Mouse (Mus musculus): ENCODE measurements at regions not wholly inside any gene's neighbourhood (a gene's known extent, or its start where the extent isn't known, plus 50 kb on each side); places are given as distances from the start of the nearest gene placed in this dataset.

GRCm38 (mm10) chr4:127435076-127435475 lies 77.1 kb upstream of the Gjb5 start:
- H3K4me3 ChIP-seq: no peak overlapping the region
- ATAC-seq (ENCODE audit: low FRiP score, low read depth): no peak
- no peaks in the 10 kb centered on the region for H3K4me1 ChIP-seq (replicated peaks)
- no peaks in the 10 kb centered on the region for H3K9me3 ChIP-seq
- no peaks in the 10 kb centered on the region for H3K36me3 ChIP-seq
- no peak overlapping the region for H3K27ac ChIP-seq (replicated peaks)
- WGBS: 30% methylated on average over 8 of the region's 8 CpGs
- no peak overlapping the region for H3K9ac ChIP-seq
- H3K27me3 ChIP-seq: no peaks in the 10 kb centered on the region
- no peak overlapping the region for H3K4me2 ChIP-seq

- no peaks in the 10 kb centered on the region for H3K27me3 ChIP-seq
- H3K27ac ChIP-seq (replicated peaks): no peak overlapping the region
- no peak overlapping the region for H3K4me3 ChIP-seq
- ATAC-seq (ENCODE audit: low FRiP score, low read depth): no peak
- H3K9ac ChIP-seq: no peak overlapping the region
- H3K4me2 ChIP-seq: no peak overlapping the region
- no peaks in the 10 kb centered on the region for H3K9me3 ChIP-seq
- H3K4me1 ChIP-seq (replicated peaks): no peaks in the 10 kb centered on the region
- H3K36me3 ChIP-seq: no peaks in the 10 kb centered on the region
- WGBS: 0% methylated on average over 1 of the region's 1 CpGs
Measured at GRCm38 (mm10) chr4:127430237-127430636, 72.3 kb upstream of the Gjb5 start.

GRCm38 (mm10) chr4:127429748-127430147 lies 71.8 kb upstream of the Gjb5 start:
- no peak overlapping the region for H3K27ac ChIP-seq (replicated peaks)
- H3K4me3 ChIP-seq: no peak overlapping the region
- H3K27me3 ChIP-seq: no peaks in the 10 kb centered on the region
- H3K9ac ChIP-seq: no peak overlapping the region
- ATAC-seq (ENCODE audit: low FRiP score, low read depth): no peak
- H3K9me3 ChIP-seq: no peaks in the 10 kb centered on the region
- no peak overlapping the region for H3K4me2 ChIP-seq
- 61% methylated on average over 1 of the region's 1 CpGs for WGBS
- H3K36me3 ChIP-seq: no peaks in the 10 kb centered on the region
- H3K4me1 ChIP-seq (replicated peaks): no peaks in the 10 kb centered on the region

- no peaks in the 10 kb centered on the region for H3K36me3 ChIP-seq
- H3K27me3 ChIP-seq: no peaks in the 10 kb centered on the region
- no peak overlapping the region for H3K4me2 ChIP-seq
- no peak overlapping the region for H3K27ac ChIP-seq (replicated peaks)
- no peak overlapping the region for H3K9ac ChIP-seq
- no peaks in the 10 kb centered on the region for H3K9me3 ChIP-seq
- ATAC-seq (ENCODE audit: low FRiP score, low read depth): no peak
- 50% methylated on average over 7 of the region's 7 CpGs for WGBS
- peaks cover 16% of the 10 kb centered on the region for H3K4me1 ChIP-seq (replicated peaks)
- no peak overlapping the region for H3K4me3 ChIP-seq
Measured at GRCm38 (mm10) chr4:127423855-127424254, 65.9 kb upstream of the Gjb5 start.

- H3K27me3 ChIP-seq: no peaks in the 10 kb centered on the region
Measured at GRCm38 (mm10) chr4:127421927-127422450, 64.0 kb upstream of the Gjb5 start.

GRCm38 (mm10) chr4:127421129-127421528 lies 63.1 kb upstream of the Gjb5 start:
- no peaks in the 10 kb centered on the region for H3K27me3 ChIP-seq
- H3K27ac ChIP-seq (replicated peaks): no peak overlapping the region
- H3K9me3 ChIP-seq: no peaks in the 10 kb centered on the region
- no peak overlapping the region for H3K4me2 ChIP-seq
- ATAC-seq (ENCODE audit: low FRiP score, low read depth): no peak
- 78% methylated on average over 5 of the region's 5 CpGs for WGBS
- H3K36me3 ChIP-seq: no peaks in the 10 kb centered on the region
- no peak overlapping the region for H3K4me3 ChIP-seq
- no peak overlapping the region for H3K9ac ChIP-seq
- H3K4me1 ChIP-seq (replicated peaks): peaks cover 33% of the 10 kb centered on the region

More at GRCm38 (mm10) chr4:127421927-127422450, 64.0 kb upstream of the Gjb5 start:
- Histone ChIP-seq H3K9ac (no peak overlapping the region), H3K36me3 (no peaks in the 10 kb centered on the region), H3K9me3 (no peaks in the 10 kb centered on the region), H3K27ac (replicated peaks) (no peak overlapping the region), H3K4me1 (replicated peaks) (peaks cover 27% of the 10 kb centered on the region), H3K4me3 (no peak overlapping the region), H3K4me2 (no peak overlapping the region)
- no peak for ATAC-seq (ENCODE audit: low FRiP score, low read depth)
- WGBS: 78% methylated on average over 6 of the region's 6 CpGs

GRCm38 (mm10) chr4:127419786-127420120 lies 61.8 kb upstream of the Gjb5 start:
- ATAC-seq (ENCODE audit: low FRiP score, low read depth): no peak; the same call in 1 of the 2 replicates
- Histone ChIP-seq H3K4me3 (no peak overlapping the region), H3K27ac (replicated peaks) (peak overlapping the region; percentile 86), H3K27me3 (no peaks in the 10 kb centered on the region), H3K4me1 (replicated peaks) (peaks cover 33% of the 10 kb centered on the region), H3K9ac (no peak overlapping the region), H3K36me3 (no peaks in the 10 kb centered on the region), H3K4me2 (peak overlapping the region; percentile 35), H3K9me3 (no peaks in the 10 kb centered on the region)
- WGBS: 13% methylated on average over 8 of the region's 8 CpGs

GRCm38 (mm10) chr4:127419062-127419785 lies 61.2 kb upstream of the Gjb5 start:
- WGBS: 8% methylated on average over 22 of the region's 22 CpGs

GRCm38 (mm10) chr4:127416906-127417305 lies 58.9 kb upstream of the Gjb5 start:
- ATAC-seq (ENCODE audit: low FRiP score, low read depth): peak; percentile 62; the same call in 1 of the 2 replicates
- Histone ChIP-seq H3K4me2 (no peak overlapping the region), H3K4me1 (replicated peaks) (peaks cover 33% of the 10 kb centered on the region), H3K9me3 (no peaks in the 10 kb centered on the region), H3K27me3 (no peaks in the 10 kb centered on the region), H3K9ac (no peak overlapping the region), H3K36me3 (no peaks in the 10 kb centered on the region), H3K27ac (replicated peaks) (peak overlapping the region; percentile 56), H3K4me3 (no peak overlapping the region)
- 34% methylated on average over 7 of the region's 7 CpGs for WGBS

More at GRCm38 (mm10) chr4:127419062-127419785, 61.2 kb upstream of the Gjb5 start:
- ATAC-seq (ENCODE audit: low FRiP score, low read depth): peak; percentile 86
- peaks cover 33% of the 10 kb centered on the region for H3K4me1 ChIP-seq (replicated peaks)
- H3K4me3 ChIP-seq: no peak overlapping the region
- H3K9me3 ChIP-seq: no peaks in the 10 kb centered on the region
- H3K27me3 ChIP-seq: no peaks in the 10 kb centered on the region
- no peak overlapping the region for H3K9ac ChIP-seq
- peak overlapping the region; percentile 86 for H3K27ac ChIP-seq (replicated peaks)
- H3K36me3 ChIP-seq: no peaks in the 10 kb centered on the region
- peak overlapping the region; percentile 35 for H3K4me2 ChIP-seq

GRCm38 (mm10) chr4:127413997-127414964 lies 56.3 kb upstream of the Gjb5 start:
- no peak overlapping the region for H3K9ac ChIP-seq
- no peaks in the 10 kb centered on the region for H3K36me3 ChIP-seq
- no peaks in the 10 kb centered on the region for H3K9me3 ChIP-seq
- 23% methylated on average over 14 of the region's 14 CpGs for WGBS
- no peak overlapping the region for H3K4me2 ChIP-seq
- H3K27ac ChIP-seq (replicated peaks): no peak overlapping the region
- no peak overlapping the region for H3K4me3 ChIP-seq
- H3K4me1 ChIP-seq (replicated peaks): peaks cover 21% of the 10 kb centered on the region
- ATAC-seq (ENCODE audit: low FRiP score, low read depth): no peak
- H3K27me3 ChIP-seq: no peaks in the 10 kb centered on the region

Data from hindbrain, embryonic 15.5 days (tissue).